Mouse (Mus musculus): ENCODE results near the gene Rhbdf2. TPM values are rescaled to one million over a fixed set of nuclear protein-coding genes. Genes with fewer than 3 reads are reported as not detected.
"Not testable (repeated sequence)": the region's sequence is repeated elsewhere in the genome, so short reads cannot be mapped to it uniquely, and the experiment has no call there.

Rhbdf2 gene
- polyA plus RNA-seq, 1 experiment from 2014 or later, result 7.1 TPM

GRCm38 (mm10) chr11:116669316-116669715 is 42.5 kb upstream of the Rhbdf2 start:
- no peaks in the 10 kb centered on the region for H3K27me3 ChIP-seq
- peaks cover 37% of the 10 kb centered on the region for H3K4me1 ChIP-seq
- no peak overlapping the region for H3K4me2 ChIP-seq
- no peak overlapping the region for H3K4me3 ChIP-seq
- H3K9me3 ChIP-seq, result no peaks in the 10 kb centered on the region
- ATAC-seq (ENCODE audit: insufficient number of reproducible peaks, low FRiP score, low TSS enrichment, low read depth), result no peak
- H3K27ac ChIP-seq, result no peak overlapping the region
- no peak overlapping the region for H3K9ac ChIP-seq
- H3K36me3 ChIP-seq, result peaks cover 16% of the 10 kb centered on the region
- WGBS, result 11% methylated on average over 5 of the region's 5 CpGs

GRCm38 (mm10) chr11:116668839-116669238 is 42.0 kb upstream of the Rhbdf2 start:
- H3K4me3 ChIP-seq, result no peak overlapping the region
- H3K27ac ChIP-seq, result no peak overlapping the region
- no peak overlapping the region for H3K4me2 ChIP-seq
- H3K27me3 ChIP-seq, result no peaks in the 10 kb centered on the region
- H3K36me3 ChIP-seq, result peaks cover 11% of the 10 kb centered on the region
- no peaks in the 10 kb centered on the region for H3K9me3 ChIP-seq
- peaks cover 34% of the 10 kb centered on the region for H3K4me1 ChIP-seq
- no peak overlapping the region for H3K9ac ChIP-seq
- ATAC-seq (ENCODE audit: insufficient number of reproducible peaks, low FRiP score, low TSS enrichment, low read depth), result no peak
- WGBS, result 26% methylated on average over 7 of the region's 7 CpGs

- WGBS, result 64% methylated on average over 10 of the region's 10 CpGs
- H3K9ac ChIP-seq, result no peak overlapping the region
- peaks cover 7% of the 10 kb centered on the region; the same call in 1 of the 2 replicates for H3K36me3 ChIP-seq
- no peak overlapping the region for H3K27ac ChIP-seq
- peaks cover 30% of the 10 kb centered on the region for H3K4me1 ChIP-seq
- peaks cover under 1% of the 10 kb centered on the region; the same call in 1 of the 2 replicates for H3K27me3 ChIP-seq
- H3K9me3 ChIP-seq, result no peaks in the 10 kb centered on the region
- no peak for ATAC-seq (ENCODE audit: insufficient number of reproducible peaks, low FRiP score, low TSS enrichment, low read depth)
- no peak overlapping the region for H3K4me3 ChIP-seq
- H3K4me2 ChIP-seq, result no peak overlapping the region
Measured at GRCm38 (mm10) chr11:116668381-116668825, 41.6 kb upstream of the Rhbdf2 start.

GRCm38 (mm10) chr11:116667930-116668329 is 41.1 kb upstream of the Rhbdf2 start:
- H3K27me3 ChIP-seq, result peaks cover 5% of the 10 kb centered on the region; the same call in 1 of the 2 replicates
- H3K27ac ChIP-seq, result no peak overlapping the region
- no peak for ATAC-seq (ENCODE audit: insufficient number of reproducible peaks, low FRiP score, low TSS enrichment, low read depth)
- 83% methylated on average over 8 of the region's 8 CpGs for WGBS
- no peak overlapping the region for H3K4me2 ChIP-seq
- no peak overlapping the region for H3K4me3 ChIP-seq
- peaks cover 2% of the 10 kb centered on the region; the same call in 1 of the 2 replicates for H3K36me3 ChIP-seq
- H3K9ac ChIP-seq, result no peak overlapping the region
- no peaks in the 10 kb centered on the region for H3K9me3 ChIP-seq
- H3K4me1 ChIP-seq, result peaks cover 29% of the 10 kb centered on the region

GRCm38 (mm10) chr11:116667012-116667411 is 40.2 kb upstream of the Rhbdf2 start:
- 84% methylated on average over 4 of the region's 5 CpGs for WGBS
- H3K9ac ChIP-seq, result not testable (repeated sequence)

GRCm38 (mm10) chr11:116666566-116666965 is 39.7 kb upstream of the Rhbdf2 start:
- Histone ChIP-seq H3K36me3 (no peaks in the 10 kb centered on the region), H3K9ac (no peak overlapping the region), H3K9me3 (no peaks in the 10 kb centered on the region), H3K27me3 (peaks cover 14% of the 10 kb centered on the region), H3K4me1 (peaks cover 32% of the 10 kb centered on the region), H3K27ac (no peak overlapping the region), H3K4me2 (no peak overlapping the region), H3K4me3 (no peak overlapping the region)
- ATAC-seq (ENCODE audit: insufficient number of reproducible peaks, low FRiP score, low TSS enrichment, low read depth), result no peak
- WGBS, result 63% methylated on average over 9 of the region's 9 CpGs

More at GRCm38 (mm10) chr11:116667012-116667411, 40.2 kb upstream of the Rhbdf2 start:
- not testable (repeated sequence) for H3K4me3 ChIP-seq; H3K27ac ChIP-seq; H3K36me3 ChIP-seq; H3K4me2 ChIP-seq; ATAC-seq (ENCODE audit: insufficient number of reproducible peaks, low FRiP score, low TSS enrichment, low read depth); H3K9me3 ChIP-seq
- peaks cover 29% of the 10 kb centered on the region; the same call in 1 of the 2 replicates for H3K4me1 ChIP-seq
- H3K27me3 ChIP-seq, result peaks cover 12% of the 10 kb centered on the region

- Histone ChIP-seq H3K9ac (no peak overlapping the region), H3K27me3 (peaks cover 14% of the 10 kb centered on the region), H3K4me1 (peaks cover 31% of the 10 kb centered on the region), H3K36me3 (no peaks in the 10 kb centered on the region), H3K4me2 (no peak overlapping the region), H3K4me3 (no peak overlapping the region), H3K27ac (no peak overlapping the region), H3K9me3 (no peaks in the 10 kb centered on the region)
- ATAC-seq (ENCODE audit: insufficient number of reproducible peaks, low FRiP score, low TSS enrichment, low read depth), result no peak
- 70% methylated on average over 10 of the region's 10 CpGs for WGBS
Measured at GRCm38 (mm10) chr11:116665289-116665688, 38.5 kb upstream of the Rhbdf2 start.

- H3K4me2 ChIP-seq, result no peak overlapping the region
- H3K27ac ChIP-seq, result no peak overlapping the region
- no peaks in the 10 kb centered on the region for H3K9me3 ChIP-seq
- 50% methylated on average over 8 of the region's 8 CpGs for WGBS
- no peak overlapping the region for H3K9ac ChIP-seq
- no peaks in the 10 kb centered on the region for H3K36me3 ChIP-seq
- H3K4me1 ChIP-seq, result peaks cover 42% of the 10 kb centered on the region
- H3K4me3 ChIP-seq, result no peak overlapping the region
- ATAC-seq (ENCODE audit: insufficient number of reproducible peaks, low FRiP score, low TSS enrichment, low read depth), result no peak
- H3K27me3 ChIP-seq, result peaks cover 14% of the 10 kb centered on the region
Measured at GRCm38 (mm10) chr11:116661948-116662377, 35.1 kb upstream of the Rhbdf2 start.

GRCm38 (mm10) chr11:116661291-116661947 is 34.6 kb upstream of the Rhbdf2 start:
- WGBS, result 25% methylated on average over 13 of the region's 13 CpGs
- H3K27me3 ChIP-seq, result peaks cover 14% of the 10 kb centered on the region
- peaks cover 47% of the 10 kb centered on the region for H3K4me1 ChIP-seq
- no peaks in the 10 kb centered on the region for H3K36me3 ChIP-seq
- no peak for ATAC-seq (ENCODE audit: insufficient number of reproducible peaks, low FRiP score, low TSS enrichment, low read depth)
- H3K9ac ChIP-seq, result no peak overlapping the region
- H3K27ac ChIP-seq, result no peak overlapping the region
- no peaks in the 10 kb centered on the region for H3K9me3 ChIP-seq
- H3K4me3 ChIP-seq, result no peak overlapping the region
- H3K4me2 ChIP-seq, result no peak overlapping the region

- Histone ChIP-seq H3K4me1 (peaks cover 49% of the 10 kb centered on the region), H3K9me3 (no peaks in the 10 kb centered on the region), H3K9ac (no peak overlapping the region), H3K4me2 (no peak overlapping the region), H3K4me3 (no peak overlapping the region), H3K36me3 (no peaks in the 10 kb centered on the region), H3K27me3 (peaks cover 14% of the 10 kb centered on the region), H3K27ac (no peak overlapping the region)
- ATAC-seq (ENCODE audit: insufficient number of reproducible peaks, low FRiP score, low TSS enrichment, low read depth), result no peak
- WGBS, result 78% methylated on average over 9 of the region's 9 CpGs
Measured at GRCm38 (mm10) chr11:116660181-116660580, 33.4 kb upstream of the Rhbdf2 start.

- no peak overlapping the region for H3K4me2 ChIP-seq
- H3K27me3 ChIP-seq, result peaks cover 23% of the 10 kb centered on the region
- no peak overlapping the region for H3K4me3 ChIP-seq
- H3K9me3 ChIP-seq, result no peaks in the 10 kb centered on the region
- H3K36me3 ChIP-seq, result no peaks in the 10 kb centered on the region
- no peak for ATAC-seq (ENCODE audit: insufficient number of reproducible peaks, low FRiP score, low TSS enrichment, low read depth)
- no peak overlapping the region for H3K9ac ChIP-seq
- 78% methylated on average over 15 of the region's 15 CpGs for WGBS
- H3K27ac ChIP-seq, result no peak overlapping the region
- peaks cover 56% of the 10 kb centered on the region for H3K4me1 ChIP-seq
Measured at GRCm38 (mm10) chr11:116659027-116659621, 32.3 kb upstream of the Rhbdf2 start.

- H3K9ac ChIP-seq, result no peak overlapping the region
- H3K4me3 ChIP-seq, result 0 out of 2 replicates have a peak overlapping the region, but pooled peaks have one; percentile 37
Measured at GRCm38 (mm10) chr11:116658238-116658637, 31.4 kb upstream of the Rhbdf2 start.

More at GRCm38 (mm10) chr11:116658238-116658637, 31.4 kb upstream of the Rhbdf2 start:
- peak overlapping the region; percentile 52 for H3K4me2 ChIP-seq
- peaks cover 27% of the 10 kb centered on the region for H3K27me3 ChIP-seq
- H3K9me3 ChIP-seq, result no peaks in the 10 kb centered on the region
- 62% methylated on average over 10 of the region's 10 CpGs for WGBS
- no peak for ATAC-seq (ENCODE audit: insufficient number of reproducible peaks, low FRiP score, low TSS enrichment, low read depth)
- no peaks in the 10 kb centered on the region for H3K36me3 ChIP-seq
- H3K27ac ChIP-seq, result peak overlapping the region; percentile 79
- H3K4me1 ChIP-seq, result peaks cover 64% of the 10 kb centered on the region

Data from limb, embryonic 15.5 days (tissue).